Mouse (Mus musculus): ENCODE data around the gene Pdzrn3.

DNA sequence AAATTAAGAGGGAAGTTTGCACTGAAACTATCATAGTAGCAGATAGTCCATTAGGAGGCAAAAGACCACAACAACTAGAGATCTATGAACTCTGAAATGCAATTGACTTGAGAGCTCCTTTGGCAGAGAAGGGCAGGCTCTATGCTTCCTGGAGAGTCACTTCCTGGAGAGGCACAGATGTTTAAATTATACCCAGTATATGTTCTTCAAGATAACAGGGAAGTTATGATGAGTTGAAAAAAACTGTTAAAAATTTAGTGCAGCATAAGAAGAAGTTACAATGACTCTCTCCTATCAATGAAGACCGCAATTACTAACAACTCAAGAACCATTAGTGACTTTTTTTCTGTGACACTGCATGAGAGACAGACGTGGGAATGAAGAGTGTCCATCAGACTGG lies 90.6 kb downstream of the Pdzrn3 start:
- TF ChIP-seq POLR2A (IDR thresholded peaks at IDR 0.05; ENCODE audit: insufficient read length, low read depth) (no peak), TCF12 (IDR thresholded peaks at IDR 0.05; ENCODE audit: insufficient read depth, poor library complexity, severe bottlenecking) (no peak), POLR2AphosphoS2 (IDR thresholded peaks at IDR 0.05; ENCODE audit: insufficient read length, low read depth) (no peak), E2F4 (IDR thresholded peaks at IDR 0.05; ENCODE audit: insufficient read depth) (no peak), CEBPB (IDR thresholded peaks at IDR 0.05; ENCODE audit: insufficient read depth, poor library complexity, severe bottlenecking) (no peak)
